Mouse (Mus musculus) cerebellum, adult 2 months (tissue): ENCODE results near the gene Fbn1.

Experiments
- CTCF ChIP-seq: fragments of 200-500 bp; IDR thresholded peaks from 2 replicates; pipeline ENCODE4 v1.5.1; 2011; ENCODE audit warnings: low read depth, mild to moderate bottlenecking, control low read depth, low read length, moderate library complexity, borderline replicate concordance; ENCODE audit not compliant: insufficient read depth
- POLR2A ChIP-seq: fragments of 200-500 bp; IDR thresholded peaks from 2 replicates; pipeline ENCODE4 v1.6.1; 2011; ENCODE audit warnings: low read length, control low read depth, borderline replicate concordance; ENCODE audit not compliant: insufficient read depth

DNA sequence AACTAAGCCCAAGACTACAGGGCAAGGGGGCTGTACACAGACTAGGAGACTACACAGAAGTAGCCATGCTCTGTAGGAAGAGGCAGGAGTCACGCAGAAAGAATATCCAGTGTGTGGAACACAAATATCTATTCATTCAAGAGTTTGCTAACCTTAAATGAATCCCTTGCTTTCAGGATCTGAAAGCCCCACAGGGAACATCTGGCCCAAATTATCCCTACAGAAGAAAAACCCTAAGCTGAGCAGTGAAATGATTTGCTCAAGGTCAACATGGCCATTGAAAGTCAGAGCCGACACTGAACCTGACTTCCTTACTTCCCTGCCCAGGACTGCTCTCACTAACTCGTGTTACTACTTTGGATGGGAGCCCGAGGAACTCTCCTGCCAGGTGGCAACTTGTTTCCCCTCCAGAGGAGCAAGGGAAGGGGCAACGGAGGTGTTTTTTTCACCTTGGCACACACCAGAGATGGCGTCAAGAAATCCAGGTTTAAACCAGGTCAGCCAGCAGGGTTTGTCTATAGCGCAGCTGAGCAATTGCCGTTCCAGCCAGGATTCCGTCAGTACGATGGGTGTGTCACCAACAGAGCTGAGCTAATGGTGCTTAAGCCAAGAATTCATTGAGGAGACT, 78.9 kb downstream of the Fbn1 start:
- TF ChIP-seq POLR2A: no peak
- no peak for TF ChIP-seq CTCF
